Mouse (Mus musculus): ENCODE results near the gene Klc2. TPM values are rescaled to one million over a fixed set of nuclear protein-coding genes. Genes with fewer than 3 reads are reported as not detected.
"Not testable (repeated sequence)": the region's sequence is repeated elsewhere in the genome, so short reads cannot be mapped to it uniquely, and the experiment has no call there.

Klc2 gene
- polyA plus RNA-seq (2014; fragmentation: Nextera tagmentation; extraction: Ambion mirVana): 52.5 and 59.0 TPM in 2 replicates

- peak; percentile 47 for ATAC-seq (ENCODE audit: low FRiP score, low TSS enrichment)
Observed at GRCm38 (mm10) chr19:5118384-5118698, at the start of gene Klc2. Gene Klc2, minus strand, starts transcription at chr19:5118560.

GRCm38 (mm10) chr19:5167477-5167876 is 49.1 kb upstream of the Klc2 start:
- H3K36me3 ChIP-seq (ENCODE audit: control insufficient read depth, insufficient read depth, low read length): peaks cover 9% of the 10 kb centered on the region; the same call in 1 of the 2 replicates
- no peaks in the 10 kb centered on the region for H3K27me3 ChIP-seq (ENCODE audit: control insufficient read depth, insufficient read depth, low read length)
- no peak overlapping the region for H3K4me3 ChIP-seq (replicated peaks; ENCODE audit: low read depth, low read length)
- WGBS: 92% methylated on average over 4 of the region's 4 CpGs
- no peak for ATAC-seq (ENCODE audit: low FRiP score, low TSS enrichment)
- H3K4me1 ChIP-seq (ENCODE audit: control insufficient read depth, insufficient read depth, low read length): no peaks in the 10 kb centered on the region
- no peak overlapping the region for H3K27ac ChIP-seq (replicated peaks; ENCODE audit: low read depth, low read length)
- no peak overlapping the region for H3K4me2 ChIP-seq (ENCODE audit: low read length)
- no peaks in the 10 kb centered on the region for H3K9me3 ChIP-seq (ENCODE audit: control insufficient read depth, low read length)
- H3K9ac ChIP-seq (replicated peaks; ENCODE audit: low read length): no peak overlapping the region
- DNase-seq: no peak

More at GRCm38 (mm10) chr19:5118384-5118698, at the start of gene Klc2:
- peak within 1 kb of the TSS; percentile 77 for H3K4me2 ChIP-seq (ENCODE audit: low read length)
- H3K4me1 ChIP-seq (ENCODE audit: control insufficient read depth, insufficient read depth, low read length): peaks cover 13% of the 10 kb centered on the region
- no peaks in the 10 kb centered on the region for H3K9me3 ChIP-seq (ENCODE audit: control insufficient read depth, low read length)
- peak within 1 kb of the TSS; percentile 93 for H3K27ac ChIP-seq (replicated peaks; ENCODE audit: low read depth, low read length)
- WGBS: under 1% methylated on average over 18 of the region's 18 CpGs
- H3K4me3 ChIP-seq (replicated peaks; ENCODE audit: low read depth, low read length): peak within 1 kb of the TSS; percentile 92
- peaks cover 16% of the 10 kb centered on the region for H3K36me3 ChIP-seq (ENCODE audit: control insufficient read depth, insufficient read depth, low read length)
- peak within 1 kb of the TSS; percentile 88 for H3K9ac ChIP-seq (replicated peaks; ENCODE audit: low read length)
- no peaks in the 10 kb centered on the region for H3K27me3 ChIP-seq (ENCODE audit: control insufficient read depth, insufficient read depth, low read length)
- no peak for DNase-seq

DNA sequence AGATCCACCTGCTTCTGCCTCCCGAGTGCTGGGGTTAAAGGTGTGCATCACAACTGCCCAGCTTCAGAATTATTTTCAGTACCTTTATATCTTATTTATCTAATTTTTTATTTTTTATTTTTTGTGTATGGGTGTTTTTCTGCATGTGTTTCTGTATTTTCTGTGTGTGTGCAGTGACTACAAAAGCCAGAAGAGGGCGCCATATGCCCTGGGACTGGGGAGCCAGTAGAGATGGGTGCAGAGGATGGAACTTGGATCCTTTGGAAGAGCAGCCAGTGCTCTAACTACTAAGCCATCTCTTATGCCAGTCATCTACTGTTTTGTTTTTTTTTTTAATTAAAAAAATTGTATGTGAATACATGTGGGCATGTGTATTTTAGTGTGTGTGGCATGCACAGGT is 46.0 kb upstream of the Klc2 start:
- Histone ChIP-seq H3K4me2 (ENCODE audit: low read length) (no peak overlapping the region), H3K27ac (replicated peaks; ENCODE audit: low read depth, low read length) (no peak overlapping the region), H3K9me3 (ENCODE audit: control insufficient read depth, low read length) (no peaks in the 10 kb centered on the region), H3K4me3 (replicated peaks; ENCODE audit: low read depth, low read length) (no peak overlapping the region), H3K36me3 (ENCODE audit: control insufficient read depth, insufficient read depth, low read length) (peaks cover 15% of the 10 kb centered on the region; the same call in 1 of the 2 replicates), H3K4me1 (ENCODE audit: control insufficient read depth, insufficient read depth, low read length) (no peaks in the 10 kb centered on the region), H3K27me3 (ENCODE audit: control insufficient read depth, insufficient read depth, low read length) (no peaks in the 10 kb centered on the region), H3K9ac (replicated peaks; ENCODE audit: low read length) (no peak overlapping the region)
- 75% methylated on average over 2 of the region's 2 CpGs for WGBS
- no peak for ATAC-seq (ENCODE audit: low FRiP score, low TSS enrichment)
- DNase-seq: peak; percentile 22

GRCm38 (mm10) chr19:5161913-5162312 is 43.6 kb upstream of the Klc2 start:
- Histone ChIP-seq H3K4me2 (ENCODE audit: low read length) (no peak overlapping the region), H3K36me3 (ENCODE audit: control insufficient read depth, insufficient read depth, low read length) (peaks cover 12% of the 10 kb centered on the region; the same call in 1 of the 2 replicates), H3K27me3 (ENCODE audit: control insufficient read depth, insufficient read depth, low read length) (no peaks in the 10 kb centered on the region), H3K9ac (replicated peaks; ENCODE audit: low read length) (no peak overlapping the region), H3K4me1 (ENCODE audit: control insufficient read depth, insufficient read depth, low read length) (no peaks in the 10 kb centered on the region), H3K9me3 (ENCODE audit: control insufficient read depth, low read length) (no peaks in the 10 kb centered on the region), H3K4me3 (replicated peaks; ENCODE audit: low read depth, low read length) (no peak overlapping the region), H3K27ac (replicated peaks; ENCODE audit: low read depth, low read length) (no peak overlapping the region)
- no peak for ATAC-seq (ENCODE audit: low FRiP score, low TSS enrichment)
- no peak for DNase-seq
- WGBS: 95% methylated on average over 3 of the region's 3 CpGs

DNA sequence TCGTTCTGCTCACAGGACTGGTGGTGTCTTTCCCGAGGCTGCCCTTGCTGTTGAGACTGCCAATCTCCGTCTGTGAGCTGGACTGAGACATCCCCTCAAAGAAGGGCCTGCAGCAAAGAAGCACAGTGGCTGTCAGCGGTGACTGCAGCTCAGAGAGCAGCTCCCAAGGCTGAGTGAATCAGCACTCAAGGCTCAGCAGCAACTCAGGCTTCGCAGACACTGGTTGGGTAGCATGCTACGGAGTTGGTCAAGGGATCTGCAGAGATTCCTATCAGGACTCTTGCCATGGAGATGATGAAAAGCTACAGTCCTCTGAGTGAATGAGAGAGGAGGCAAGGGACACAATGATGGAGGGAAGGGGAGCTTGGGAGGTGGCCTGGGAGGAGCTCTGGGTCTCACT is 33.9 kb upstream of the Klc2 start:
- WGBS: 91% methylated on average over 6 of the region's 6 CpGs
- H3K36me3 ChIP-seq (ENCODE audit: control insufficient read depth, insufficient read depth, low read length): peaks cover 50% of the 10 kb centered on the region
- no peaks in the 10 kb centered on the region for H3K9me3 ChIP-seq (ENCODE audit: control insufficient read depth, low read length)
- no peaks in the 10 kb centered on the region for H3K27me3 ChIP-seq (ENCODE audit: control insufficient read depth, insufficient read depth, low read length)
- H3K4me3 ChIP-seq (replicated peaks; ENCODE audit: low read depth, low read length): no peak overlapping the region
- ATAC-seq (ENCODE audit: low FRiP score, low TSS enrichment) (no peak), DNase-seq (no peak)
- no peak overlapping the region for H3K27ac ChIP-seq (replicated peaks; ENCODE audit: low read depth, low read length)
- H3K4me1 ChIP-seq (ENCODE audit: control insufficient read depth, insufficient read depth, low read length): no peaks in the 10 kb centered on the region
- H3K4me2 ChIP-seq (ENCODE audit: low read length): no peak overlapping the region
- no peak overlapping the region for H3K9ac ChIP-seq (replicated peaks; ENCODE audit: low read length)

DNA sequence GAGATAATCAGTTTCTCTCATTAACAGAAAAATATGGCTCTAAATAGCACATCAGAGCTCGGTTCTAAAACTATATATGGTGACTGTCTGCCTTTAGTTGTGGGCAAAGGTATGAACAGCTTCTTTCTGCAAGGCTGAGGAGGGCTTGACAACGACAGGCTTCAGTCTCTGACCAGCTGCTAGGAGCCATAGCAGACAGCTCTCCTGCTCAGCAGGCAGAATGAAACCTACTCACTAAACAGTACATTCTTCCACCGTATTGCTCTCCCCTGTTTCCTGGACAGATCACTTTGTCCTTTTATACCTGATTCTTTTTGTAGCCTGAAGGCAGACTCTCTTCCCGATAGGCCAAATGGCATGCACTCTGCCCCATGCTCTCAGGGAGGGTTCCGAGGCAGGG is 33.4 kb upstream of the Klc2 start:
- H3K4me3 ChIP-seq (replicated peaks; ENCODE audit: low read depth, low read length): no peak overlapping the region
- H3K9ac ChIP-seq (replicated peaks; ENCODE audit: low read length): no peak overlapping the region
- no peaks in the 10 kb centered on the region for H3K4me1 ChIP-seq (ENCODE audit: control insufficient read depth, insufficient read depth, low read length)
- no peak for DNase-seq
- WGBS: 88% methylated on average over 5 of the region's 5 CpGs
- H3K36me3 ChIP-seq (ENCODE audit: control insufficient read depth, insufficient read depth, low read length): peaks cover 53% of the 10 kb centered on the region
- H3K9me3 ChIP-seq (ENCODE audit: control insufficient read depth, low read length): no peaks in the 10 kb centered on the region
- H3K4me2 ChIP-seq (ENCODE audit: low read length): no peak overlapping the region
- ATAC-seq (ENCODE audit: low FRiP score, low TSS enrichment): no peak
- H3K27me3 ChIP-seq (ENCODE audit: control insufficient read depth, insufficient read depth, low read length): no peaks in the 10 kb centered on the region
- no peak overlapping the region for H3K27ac ChIP-seq (replicated peaks; ENCODE audit: low read depth, low read length)

- Histone ChIP-seq H3K9ac (replicated peaks; ENCODE audit: low read length) (no peak overlapping the region), H3K4me1 (ENCODE audit: control insufficient read depth, insufficient read depth, low read length) (no peaks in the 10 kb centered on the region), H3K27ac (replicated peaks; ENCODE audit: low read depth, low read length) (no peak overlapping the region), H3K27me3 (ENCODE audit: control insufficient read depth, insufficient read depth, low read length) (no peaks in the 10 kb centered on the region), H3K4me2 (ENCODE audit: low read length) (no peak overlapping the region), H3K9me3 (ENCODE audit: control insufficient read depth, low read length) (no peaks in the 10 kb centered on the region), H3K36me3 (ENCODE audit: control insufficient read depth, insufficient read depth, low read length) (peaks cover 55% of the 10 kb centered on the region), H3K4me3 (replicated peaks; ENCODE audit: low read depth, low read length) (no peak overlapping the region)
- DNase-seq (peak; percentile 85), ATAC-seq (ENCODE audit: low FRiP score, low TSS enrichment) (no peak)
- WGBS: 40% methylated on average over 3 of the region's 3 CpGs
Observed at GRCm38 (mm10) chr19:5151331-5151730, 33.0 kb upstream of the Klc2 start.

GRCm38 (mm10) chr19:5150358-5150757 is 32.0 kb upstream of the Klc2 start:
- ATAC-seq (ENCODE audit: low FRiP score, low TSS enrichment): no peak
- 94% methylated on average over 6 of the region's 6 CpGs for WGBS

DNA sequence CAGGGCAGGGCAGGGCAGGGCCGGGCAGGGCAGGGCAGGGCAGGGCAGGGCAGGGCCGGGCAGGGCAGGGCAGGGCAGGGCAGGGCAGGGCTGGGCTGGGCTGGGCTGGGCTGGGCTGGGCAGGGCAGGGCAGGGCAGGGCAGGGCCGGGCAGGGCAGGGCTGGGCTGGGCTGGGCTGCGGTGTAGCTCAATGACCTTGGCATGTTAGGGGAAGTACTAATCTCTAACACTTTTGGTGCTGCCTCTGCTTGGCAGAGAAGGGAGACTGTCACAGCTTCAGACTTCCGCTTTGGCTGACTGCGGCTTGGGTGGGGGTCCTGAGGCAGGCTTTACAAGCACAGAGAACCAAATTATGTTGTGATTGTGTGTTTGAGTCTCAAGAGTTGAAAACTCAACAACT is 30.7 kb upstream of the Klc2 start:
- 87% methylated on average over 6 of the region's 6 CpGs for WGBS

More at GRCm38 (mm10) chr19:5150358-5150757, 32.0 kb upstream of the Klc2 start:
- Histone ChIP-seq H3K4me1 (ENCODE audit: control insufficient read depth, insufficient read depth, low read length) (no peaks in the 10 kb centered on the region), H3K27me3 (ENCODE audit: control insufficient read depth, insufficient read depth, low read length) (no peaks in the 10 kb centered on the region), H3K9me3 (ENCODE audit: control insufficient read depth, low read length) (no peaks in the 10 kb centered on the region), H3K4me3 (replicated peaks; ENCODE audit: low read depth, low read length) (no peak overlapping the region), H3K27ac (replicated peaks; ENCODE audit: low read depth, low read length) (no peak overlapping the region), H3K9ac (replicated peaks; ENCODE audit: low read length) (no peak overlapping the region; the same call in 1 of the 2 replicates), H3K36me3 (ENCODE audit: control insufficient read depth, insufficient read depth, low read length) (peaks cover 48% of the 10 kb centered on the region), H3K4me2 (ENCODE audit: low read length) (no peak overlapping the region)
- no peak for DNase-seq

More for the DNA sequence above, 30.7 kb upstream of the Klc2 start:
- H3K4me1 ChIP-seq (ENCODE audit: control insufficient read depth, insufficient read depth, low read length); H3K9me3 ChIP-seq (ENCODE audit: control insufficient read depth, low read length); ATAC-seq (ENCODE audit: low FRiP score, low TSS enrichment); H3K4me3 ChIP-seq (replicated peaks; ENCODE audit: low read depth, low read length); H3K27ac ChIP-seq (replicated peaks; ENCODE audit: low read depth, low read length); H3K9ac ChIP-seq (replicated peaks; ENCODE audit: low read length); H3K4me2 ChIP-seq (ENCODE audit: low read length); H3K27me3 ChIP-seq (ENCODE audit: control insufficient read depth, insufficient read depth, low read length); DNase-seq: not testable (repeated sequence)
- H3K36me3 ChIP-seq (ENCODE audit: control insufficient read depth, insufficient read depth, low read length): peaks cover 48% of the 10 kb centered on the region

Measured in midbrain, embryonic 14.5 days (tissue).